Mouse (Mus musculus) large intestine, adult 2 months (tissue): ENCODE results near the gene Atp1a4. TPM values are rescaled to one million over a fixed set of nuclear protein-coding genes. Genes with fewer than 3 reads are reported as not detected.

ENCODE experiments used
- polyA plus RNA-seq: library from polyadenylated mRNA; depleted of rRNA; stranded (reverse); fragments of >200 nt; gene quantifications from 2 replicates; pipeline ENCODE4 v1.2.3, GENCODE M21; 2012; rRNA removed

Gene Atp1a4
- polyA plus RNA-seq, 1 experiment: 0.05 TPM

Other genes starting within 250 kb of the Atp1a4 start
- 1.5 and 1.6 TPM in 2 replicates for gene Vangl2, start 230.0 kb downstream of the Atp1a4 start, polyA plus RNA-seq
- 0.07 TPM in 1 of 2 replicates, not detected in the other for gene Nhlh1, start 200.8 kb downstream of the Atp1a4 start, polyA plus RNA-seq
- 66.6 and 76.3 TPM in 2 replicates for gene Copa, start 175.9 kb downstream of the Atp1a4 start, polyA plus RNA-seq
- 108 and 149 TPM in 2 replicates for gene Ncstn, start 175.6 kb downstream of the Atp1a4 start, polyA plus RNA-seq
- 81.2 and 108 TPM in 2 replicates for gene Pex19, start 131.7 kb downstream of the Atp1a4 start, polyA plus RNA-seq
- gene Dcaf8, start 110.3 kb downstream of the Atp1a4 start, polyA plus RNA-seq: 25.3 and 37.6 TPM in 2 replicates
- 29.7 and 34.1 TPM in 2 replicates for gene Pea15a, start 51.6 kb downstream of the Atp1a4 start, polyA plus RNA-seq
- gene Casq1, start 38.5 kb downstream of the Atp1a4 start, polyA plus RNA-seq: 1.2 TPM in 2 replicates
- 51.8 and 64.4 TPM in 2 replicates for gene Igsf8, start 3.2 kb upstream of the Atp1a4 start, polyA plus RNA-seq
- gene Atp1a2, start 39.6 kb upstream of the Atp1a4 start, polyA plus RNA-seq: 6.4 and 9.1 TPM in 2 replicates
- 0.11 and 0.18 TPM in 2 replicates for gene Kcnj9, start 70.9 kb upstream of the Atp1a4 start, polyA plus RNA-seq
- 0.86 and 1.5 TPM in 2 replicates for gene Kcnj10, start 82.8 kb upstream of the Atp1a4 start, polyA plus RNA-seq
- 3.4 and 5.4 TPM in 2 replicates for gene Pigm, start 118.1 kb upstream of the Atp1a4 start, polyA plus RNA-seq
- gene Slamf9, start 216.9 kb upstream of the Atp1a4 start, polyA plus RNA-seq: 3.1 and 4.7 TPM in 2 replicates
- gene Igsf9, start 223.4 kb upstream of the Atp1a4 start, polyA plus RNA-seq: 109 and 288 TPM in 2 replicates
- 301 and 312 TPM in 2 replicates for gene Tagln2, start 241.6 kb upstream of the Atp1a4 start, polyA plus RNA-seq